In genomic region chr10:77590812-77591211, GRCm38 (mm10) we compare ENCODE assay signal across 8 mouse cellular contexts. TPM values are rescaled to one million over a fixed set of nuclear protein-coding genes. Genes with fewer than 3 reads are reported as not detected.
DNase-seq lines count a peak whose midpoint lies in the region; ATAC-seq and TF ChIP-seq lines count a peak whose summit lies in the region.

No protein-coding gene starts in this region.

- H3K27ac ChIP-seq in bone marrow, adult 2 months (ENCODE audit: control insufficient read depth, insufficient read depth, low read depth, low read length, poor library complexity) = peak overlapping the region; percentile 17; the same call in 1 of the 2 replicates
- H3K27ac ChIP-seq in embryonic facial prominence, embryonic 14.5 days (replicated peaks; ENCODE audit: low read depth, low read length) = no peak overlapping the region
- H3K27ac ChIP-seq in hindbrain, embryonic 16.5 days (ENCODE audit: low read depth, low read length) = no peak overlapping the region
- H3K27ac ChIP-seq in liver, embryonic 12.5 days = peak overlapping the region; percentile 81

- 41% methylated on average over 6 of the region's 6 CpGs for WGBS in bone marrow, adult 2 months
- 43% methylated on average over 6 of the region's 6 CpGs for WGBS in embryonic facial prominence, embryonic 14.5 days
- WGBS in hindbrain, embryonic 16.5 days = 41% methylated on average over 6 of the region's 6 CpGs
- WGBS in liver, embryonic 12.5 days (ENCODE audit: insufficient replicate concordance) = 37% methylated on average over 6 of the region's 6 CpGs

- H3K9ac ChIP-seq in embryonic facial prominence, embryonic 14.5 days (ENCODE audit: low read depth, low read length) = no peak overlapping the region
- H3K9ac ChIP-seq in hindbrain, embryonic 16.5 days (ENCODE audit: low read depth, low read length) = no peak overlapping the region
- peak overlapping the region; percentile 36; the same call in 1 of the 2 replicates for H3K9ac ChIP-seq in liver, embryonic 12.5 days

- H3K36me3 ChIP-seq in embryonic facial prominence, embryonic 14.5 days (ENCODE audit: control insufficient read depth, insufficient read depth, low read length) = peaks cover 88% of the 10 kb centered on the region
- H3K36me3 ChIP-seq in hindbrain, embryonic 16.5 days (ENCODE audit: control insufficient read depth, insufficient read depth, low read length) = peaks cover 37% of the 10 kb centered on the region
- peaks cover 96% of the 10 kb centered on the region for H3K36me3 ChIP-seq in liver, embryonic 12.5 days

- H3K27me3 ChIP-seq in embryonic facial prominence, embryonic 14.5 days (replicated peaks; ENCODE audit: control insufficient read depth, insufficient read depth, low read length) = no peaks in the 10 kb centered on the region
- H3K27me3 ChIP-seq in hindbrain, embryonic 16.5 days (replicated peaks; ENCODE audit: control insufficient read depth, insufficient read depth, low read length) = no peaks in the 10 kb centered on the region
- no peaks in the 10 kb centered on the region for H3K27me3 ChIP-seq in liver, embryonic 12.5 days (replicated peaks)

- H3K9me3 ChIP-seq in embryonic facial prominence, embryonic 14.5 days (ENCODE audit: control insufficient read depth, low read length) = no peaks in the 10 kb centered on the region
- no peaks in the 10 kb centered on the region for H3K9me3 ChIP-seq in hindbrain, embryonic 16.5 days (ENCODE audit: control insufficient read depth, low read length)
- no peaks in the 10 kb centered on the region for H3K9me3 ChIP-seq in liver, embryonic 12.5 days (replicated peaks)

- intact Hi-C loops in left cerebral cortex, postnatal 14 days (cut with DNase I) = no loop called here

- peak; percentile 86 for TF ChIP-seq CTCF in bone marrow, adult 2 months (IDR thresholded peaks at IDR 0.05; ENCODE audit: control insufficient read depth, insufficient read depth, low read length)

- peaks cover 4% of the 10 kb centered on the region for H3K4me1 ChIP-seq in bone marrow, adult 2 months (ENCODE audit: control insufficient read depth, insufficient read depth, low read length)
- no peaks in the 10 kb centered on the region for H3K4me1 ChIP-seq in embryonic facial prominence, embryonic 14.5 days (ENCODE audit: control insufficient read depth, insufficient read depth, low read length)
- no peaks in the 10 kb centered on the region for H3K4me1 ChIP-seq in hindbrain, embryonic 16.5 days (ENCODE audit: control insufficient read depth, insufficient read depth, low read depth, low read length)
- H3K4me1 ChIP-seq in liver, embryonic 12.5 days = peaks cover 59% of the 10 kb centered on the region

- peak; percentile 66 to 67 for DNase-seq in left cerebral cortex, postnatal 14 days (ENCODE audit: low spot score in 2 of 2)
- DNase-seq in left cerebral cortex, adult 8-10 months (ENCODE audit: low spot score in 2 of 2) = no peak
- peak; percentile 59 for DNase-seq in embryonic facial prominence, embryonic 14.5 days (ENCODE audit: low spot score)
- peak; percentile 89 for DNase-seq in naive thymus-derived CD4-positive, alpha-beta T cell, adult 2 months (ENCODE audit: low read depth)
- DNase-seq in thymus, postnatal 4 days = peak; percentile 86

- no peak for TF ChIP-seq POLR2A in bone marrow, adult 2 months (IDR thresholded peaks at IDR 0.05; ENCODE audit: borderline replicate concordance, control insufficient read depth, low read depth, low read length)

- no peak overlapping the region for H3K4me2 ChIP-seq in embryonic facial prominence, embryonic 14.5 days (ENCODE audit: low read depth, low read length)
- no peak overlapping the region for H3K4me2 ChIP-seq in hindbrain, embryonic 16.5 days (ENCODE audit: low read length)
- peak overlapping the region; percentile 18; the same call in 1 of the 2 replicates for H3K4me2 ChIP-seq in liver, embryonic 12.5 days

- H3K4me3 ChIP-seq in bone marrow, adult 2 months (replicated peaks; ENCODE audit: control insufficient read depth, low read depth, low read length) = no peak overlapping the region
- H3K4me3 ChIP-seq in embryonic facial prominence, embryonic 14.5 days (ENCODE audit: low read depth, low read length) = no peak overlapping the region
- H3K4me3 ChIP-seq in hindbrain, embryonic 16.5 days (ENCODE audit: low read length) = no peak overlapping the region
- H3K4me3 ChIP-seq in liver, embryonic 12.5 days = no peak overlapping the region

- peak; percentile 83 for ATAC-seq in embryonic facial prominence, embryonic 14.5 days (ENCODE audit: low read depth)
- ATAC-seq in hindbrain, embryonic 16.5 days = peak; percentile 5; the same call in 1 of the 2 replicates
- ATAC-seq in liver, embryonic 12.5 days = peak; percentile 89

RNA-seq across cellular contexts. Expression of gene Pttg1ip, which starts 9.3 kb away (rescaled TPM):
- 10 to 100 TPM; 74.0 to 75.1 TPM for total RNA-seq in left cerebral cortex, postnatal 14 days (2021)
- 10 to 100 TPM; 80.9 to 92.5 (median 89.4) TPM for total RNA-seq in left cerebral cortex, adult 8-10 months (2022)
- 38.1 and 67.0 TPM in 2 replicates for polyA plus RNA-seq in bone marrow, adult 2 months (2011; ENCODE audit: insufficient read depth, insufficient read length, low replicate concordance, missing spikeins)
- 135 and 143 TPM in 2 replicates for polyA plus RNA-seq in embryonic facial prominence, embryonic 14.5 days (2014; fragmentation: Nextera tagmentation; extraction: Ambion mirVana)
- 84.4 and 88.3 TPM in 2 replicates for polyA plus RNA-seq in hindbrain, embryonic 16.5 days (2015; fragmentation: Nextera tagmentation; extraction: Ambion mirVana)
- 68.8 and 72.8 TPM in 2 replicates for polyA plus RNA-seq in liver, embryonic 12.5 days (2016; fragmentation: Nextera tagmentation; extraction: Ambion mirVana)

RNA-seq across cellular contexts. Expression of gene Sumo3, which starts 15.1 kb away (rescaled TPM):
- 100 to 1,000 TPM; 129 to 135 TPM for total RNA-seq in left cerebral cortex, postnatal 14 days (2021)
- 100 to 1,000 TPM; 172 to 216 (median 192) TPM for total RNA-seq in left cerebral cortex, adult 8-10 months (2022)
- polyA plus RNA-seq in bone marrow, adult 2 months (2011; ENCODE audit: insufficient read depth, insufficient read length, low replicate concordance, missing spikeins) = 69.9 and 76.0 TPM in 2 replicates
- 261 and 281 TPM in 2 replicates for polyA plus RNA-seq in embryonic facial prominence, embryonic 14.5 days (2014; fragmentation: Nextera tagmentation; extraction: Ambion mirVana)
- 303 and 334 TPM in 2 replicates for polyA plus RNA-seq in hindbrain, embryonic 16.5 days (2015; fragmentation: Nextera tagmentation; extraction: Ambion mirVana)
- polyA plus RNA-seq in liver, embryonic 12.5 days (2016; fragmentation: Nextera tagmentation; extraction: Ambion mirVana) = 138 and 146 TPM in 2 replicates

RNA-seq across cellular contexts. Expression of gene Gm49325, which starts 15.2 kb away (rescaled TPM):
- 10 to 100 TPM in 1 of 2 experiments, 1 to 10 TPM in 1; 6.7 to 15.7 TPM for total RNA-seq in left cerebral cortex, postnatal 14 days (2021)
- total RNA-seq in left cerebral cortex, adult 8-10 months (2022) = 10 to 100 TPM; 17.1 to 31.9 (median 23.8) TPM
- not detected in 2 replicates for polyA plus RNA-seq in bone marrow, adult 2 months (2011; ENCODE audit: insufficient read depth, insufficient read length, low replicate concordance, missing spikeins)
- 4.1 and 7.4 TPM in 2 replicates for polyA plus RNA-seq in embryonic facial prominence, embryonic 14.5 days (2014; fragmentation: Nextera tagmentation; extraction: Ambion mirVana)
- not detected in 2 replicates for polyA plus RNA-seq in hindbrain, embryonic 16.5 days (2015; fragmentation: Nextera tagmentation; extraction: Ambion mirVana)
- 5.1 TPM in 1 of 2 replicates, not detected in the other for polyA plus RNA-seq in liver, embryonic 12.5 days (2016; fragmentation: Nextera tagmentation; extraction: Ambion mirVana)

RNA-seq across cellular contexts. Expression of gene Ube2g2, which starts 31.3 kb away (rescaled TPM):
- 10 to 100 TPM; 36.3 to 41.6 TPM for total RNA-seq in left cerebral cortex, postnatal 14 days (2021)
- total RNA-seq in left cerebral cortex, adult 8-10 months (2022) = 10 to 100 TPM; 44.8 to 51.1 (median 49.0) TPM
- 21.5 and 35.5 TPM in 2 replicates for polyA plus RNA-seq in bone marrow, adult 2 months (2011; ENCODE audit: insufficient read depth, insufficient read length, low replicate concordance, missing spikeins)
- polyA plus RNA-seq in embryonic facial prominence, embryonic 14.5 days (2014; fragmentation: Nextera tagmentation; extraction: Ambion mirVana) = 66.1 and 69.5 TPM in 2 replicates
- polyA plus RNA-seq in hindbrain, embryonic 16.5 days (2015; fragmentation: Nextera tagmentation; extraction: Ambion mirVana) = 85.0 and 91.0 TPM in 2 replicates
- 55.7 and 59.9 TPM in 2 replicates for polyA plus RNA-seq in liver, embryonic 12.5 days (2016; fragmentation: Nextera tagmentation; extraction: Ambion mirVana)

Comparison
In these comparisons a context has a peak if more than half of its experiments do, and no peak if none do; other contexts are left out.
1. DNase-seq: peak in left cerebral cortex, postnatal 14 days (2 of 2), embryonic facial prominence, embryonic 14.5 days (single experiment), naive thymus-derived CD4-positive, alpha-beta T cell, adult 2 months (single experiment) and thymus, postnatal 4 days (single experiment); none in left cerebral cortex, adult 8-10 months (0 of 2).
2. H3K27ac ChIP-seq: peak in bone marrow, adult 2 months (single experiment) and liver, embryonic 12.5 days (single experiment); none in embryonic facial prominence, embryonic 14.5 days (single experiment) and hindbrain, embryonic 16.5 days (single experiment).
3. ATAC-seq: peak in every context shown above with its lines; median percentile 89 in liver, embryonic 12.5 days; 83 in embryonic facial prominence, embryonic 14.5 days; 5 in hindbrain, embryonic 16.5 days.